Mouse (Mus musculus): ENCODE results near the gene AC141477.1.

GRCm38 (mm10) chr10:76480851-76481250 is 40.6 kb upstream of the AC141477.1 start:
- TF ChIP-seq POLR2A (IDR thresholded peaks at IDR 0.05; ENCODE audit: extremely low read depth, insufficient read depth, low read length), result no peak
- TF ChIP-seq CTCF (IDR thresholded peaks at IDR 0.05; ENCODE audit: low read depth, low read length), result no peak

Data from liver, adult 2 months (tissue).